Mouse (Mus musculus) activated CD4-positive, CD25-positive, alpha-beta regulatory T cell, adult 4 months (primary cell): ENCODE data around the gene Eftud2. TPM values are rescaled to one million over a fixed set of nuclear protein-coding genes. Genes with fewer than 3 reads are reported as not detected.

Experiments
- ATAC-seq: one replicate; pipeline ENCODE4 v1.8.0; 2017
- polyA plus RNA-seq, 2 experiments: library from polyadenylated mRNA; unstranded; fragments of 100-300 nt; shearing (Covaris generic); gene quantifications; one replicate each; pipeline ENCODE4 v1.2.1; 2017

The Eftud2 gene
- polyA plus RNA-seq, 2 experiments from 2014 or later = 97.6 to 127 TPM

DNA sequence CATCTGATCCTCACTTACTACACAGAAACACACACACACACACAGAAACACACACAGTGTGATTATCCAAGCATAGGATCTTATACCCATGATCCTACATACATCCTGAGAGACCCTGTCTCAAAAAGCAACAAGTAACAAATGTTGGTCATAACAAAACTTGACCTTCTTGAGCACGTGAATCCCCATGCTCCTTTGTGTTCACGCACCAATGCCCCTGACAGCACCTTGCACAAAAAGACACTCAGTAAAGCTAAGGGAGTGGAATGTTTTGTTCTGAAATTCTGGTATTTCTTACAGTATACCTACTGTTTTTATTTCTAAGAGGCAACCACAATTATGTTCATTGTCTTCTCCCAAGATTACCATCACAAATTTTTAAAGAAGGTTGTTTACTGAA lies 1.2 kb downstream of the Eftud2 start:
- ATAC-seq = no peak

DNA sequence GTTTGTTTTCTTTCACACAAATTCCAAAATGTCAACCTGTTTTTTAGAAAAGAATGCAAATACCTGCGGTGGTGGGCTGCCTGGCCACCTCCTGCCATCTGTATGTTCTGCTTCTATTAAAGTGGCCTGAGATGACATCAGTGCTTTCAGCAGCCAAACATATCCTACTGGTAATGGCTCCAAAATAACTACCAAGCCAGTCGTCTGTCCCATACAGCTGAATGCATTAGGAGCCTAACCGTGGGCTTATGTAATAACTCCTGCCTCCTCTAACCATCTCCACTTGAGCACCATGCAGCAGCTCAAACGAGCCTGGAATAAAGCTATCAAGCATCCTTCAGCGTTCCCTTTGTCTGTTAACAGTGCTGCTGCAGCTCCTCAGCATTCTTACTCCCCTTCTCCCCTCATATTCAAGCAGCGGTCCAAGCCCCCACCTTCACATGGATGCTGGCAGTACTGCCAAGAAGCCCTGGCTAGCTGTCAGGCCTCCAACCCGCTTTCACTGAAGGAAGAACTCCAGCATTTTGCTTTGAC lies 5.9 kb downstream of the Eftud2 start:
- no peak for ATAC-seq

- no peak for ATAC-seq
These were observed 16.5 kb downstream of the Eftud2 start for GRCm38 (mm10) chr11:102864272-102864671.

DNA sequence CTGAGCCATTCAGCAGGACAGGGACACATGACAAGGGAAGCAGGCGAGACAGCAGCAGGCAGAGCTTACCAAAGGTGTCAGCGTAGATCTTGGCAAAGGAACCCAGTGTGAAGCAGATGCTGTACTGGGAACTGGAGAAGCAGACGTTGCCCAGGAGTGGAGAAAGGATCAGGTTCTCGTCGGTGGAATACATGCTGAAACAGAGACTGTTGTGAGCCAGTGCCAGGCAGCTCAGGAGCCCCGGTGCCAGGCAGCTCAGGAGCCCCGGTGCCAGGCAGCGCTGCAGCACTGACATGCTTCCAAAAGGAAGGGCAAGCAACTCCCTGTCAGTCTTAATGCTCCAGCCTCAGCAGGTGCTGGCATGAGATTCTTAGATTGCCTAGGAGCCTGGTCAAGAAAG lies 20.9 kb downstream of the Eftud2 start:
- no peak for ATAC-seq

GRCm38 (mm10) chr11:102858951-102859350 lies 21.8 kb downstream of the Eftud2 start:
- ATAC-seq = no peak

GRCm38 (mm10) chr11:102855941-102856340 lies 24.8 kb downstream of the Eftud2 start:
- no peak for ATAC-seq

DNA sequence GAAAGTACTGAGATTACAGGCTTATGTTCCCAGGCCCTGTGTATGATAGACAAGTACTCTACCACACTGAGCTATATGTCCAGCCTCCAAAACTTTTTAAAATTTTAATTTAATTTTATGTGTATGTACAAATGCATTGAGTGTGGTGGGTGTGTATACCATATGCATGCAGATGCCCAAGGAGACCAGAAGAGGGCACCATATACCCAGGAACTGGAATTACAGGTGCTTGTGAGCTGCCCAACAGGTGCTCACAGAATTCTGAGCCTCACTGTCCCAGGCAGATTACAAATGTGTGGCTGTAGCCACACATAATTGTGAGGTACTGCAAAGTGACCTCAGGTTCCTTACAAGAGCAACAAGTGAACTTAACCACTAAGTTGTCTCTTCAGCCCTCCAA lies 27.0 kb downstream of the Eftud2 start:
- no peak for ATAC-seq

DNA sequence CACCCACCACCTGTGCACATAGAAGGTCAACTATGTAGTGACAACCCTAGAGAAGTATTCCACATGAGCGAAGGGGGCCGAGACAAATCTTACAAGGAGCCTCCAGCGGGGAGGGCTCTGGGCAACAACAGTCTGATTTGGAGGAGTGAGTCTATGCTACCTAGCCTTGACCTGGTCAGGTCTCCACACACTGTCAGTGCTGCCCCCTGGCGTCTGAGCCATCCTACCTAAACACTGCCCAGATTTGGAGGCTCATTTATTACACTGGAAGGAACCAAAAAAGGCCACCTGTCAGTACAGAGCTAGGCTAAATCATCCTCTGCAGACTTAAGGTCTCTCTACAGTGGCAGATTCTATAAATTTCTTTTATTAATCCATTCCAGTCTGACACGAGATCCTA lies 28.9 kb downstream of the Eftud2 start:
- no peak for ATAC-seq

DNA sequence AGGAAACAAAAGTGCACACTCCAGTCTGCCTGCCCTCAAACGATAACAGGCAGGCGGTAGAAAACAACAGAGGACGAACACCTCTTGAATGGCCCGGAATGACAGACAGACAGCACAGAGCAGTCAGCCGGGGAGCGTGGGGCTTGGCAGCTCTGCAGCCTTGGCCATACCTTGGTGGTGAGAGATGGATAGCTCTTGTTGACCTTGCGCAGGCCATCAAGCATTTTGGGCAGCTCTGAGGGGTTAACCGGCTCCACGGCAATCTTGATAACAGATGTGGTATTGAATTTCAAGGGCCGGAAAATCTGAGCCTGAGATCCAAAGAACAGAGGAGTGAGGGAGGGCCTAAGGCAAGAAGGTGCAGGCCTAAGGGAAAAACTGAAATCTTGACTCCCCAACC lies 34.9 kb downstream of the Eftud2 start:
- ATAC-seq = no peak

DNA sequence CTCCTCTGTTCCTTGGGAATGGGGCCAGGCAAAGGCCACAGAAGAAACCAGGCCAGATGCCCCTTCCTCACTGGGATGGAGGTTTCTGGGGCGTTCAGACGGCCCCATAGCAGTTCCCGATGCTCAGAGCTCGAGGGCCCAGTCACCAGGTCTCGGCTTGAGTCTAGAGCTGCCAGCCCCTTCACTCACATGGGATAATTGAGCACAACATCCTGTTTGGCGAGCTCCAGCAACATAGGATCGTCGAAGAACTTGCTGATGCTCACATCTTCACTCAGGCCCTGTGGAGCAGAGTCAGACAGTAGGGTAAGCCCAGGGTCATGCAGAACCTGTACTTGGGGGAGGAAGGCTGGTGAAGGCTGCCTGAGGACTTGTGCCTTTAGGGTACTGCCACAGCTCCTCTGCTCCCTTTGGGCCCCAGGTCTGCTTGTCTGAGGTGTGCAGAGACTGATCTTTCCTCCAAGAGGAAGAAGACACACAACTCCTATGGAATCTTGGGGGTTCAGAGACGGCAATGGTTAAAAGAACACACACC lies 42.1 kb downstream of the Eftud2 start:
- no peak for ATAC-seq

DNA sequence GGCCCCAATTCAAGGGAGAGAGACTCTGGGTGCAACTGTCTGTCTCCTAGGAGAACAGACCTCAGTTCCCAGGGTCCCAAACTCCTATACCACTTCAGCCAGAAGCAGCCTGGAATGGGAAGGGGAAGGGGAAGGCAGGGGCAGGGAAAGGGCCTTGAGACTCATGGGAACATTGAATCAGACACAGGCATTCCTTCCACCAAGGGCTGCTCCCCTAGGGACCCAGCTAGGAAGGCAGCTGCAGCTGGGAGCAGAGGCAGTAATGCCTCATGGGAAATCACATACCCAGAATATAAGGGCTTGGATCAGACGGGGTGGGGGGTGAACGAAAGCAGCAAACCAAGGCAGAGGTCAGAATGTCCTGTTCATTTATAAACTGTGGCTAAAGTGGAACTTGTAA lies 42.7 kb downstream of the Eftud2 start:
- no peak for ATAC-seq

- no peak for ATAC-seq
These were observed 43.4 kb downstream of the Eftud2 start for GRCm38 (mm10) chr11:102837385-102837784.

DNA sequence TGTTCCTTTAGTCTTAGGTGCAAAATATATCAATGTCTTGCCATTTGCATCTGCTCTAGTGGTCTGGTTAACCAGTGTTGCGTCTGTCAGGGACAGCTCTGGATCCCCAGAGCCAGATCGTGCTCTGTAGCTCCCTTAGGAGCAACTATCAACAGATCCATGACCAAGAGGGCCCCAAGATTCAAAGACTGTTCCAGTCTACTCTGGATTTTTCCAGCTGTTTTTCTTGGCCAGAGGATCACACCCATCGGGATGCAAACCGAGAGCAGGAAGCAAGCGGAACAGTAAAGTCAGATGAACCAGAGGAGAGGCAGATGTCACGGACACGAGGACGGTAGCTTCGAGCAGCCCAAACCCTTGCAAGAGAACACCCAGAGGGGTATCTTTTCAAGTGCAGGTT lies 44.6 kb downstream of the Eftud2 start:
- ATAC-seq = no peak

DNA sequence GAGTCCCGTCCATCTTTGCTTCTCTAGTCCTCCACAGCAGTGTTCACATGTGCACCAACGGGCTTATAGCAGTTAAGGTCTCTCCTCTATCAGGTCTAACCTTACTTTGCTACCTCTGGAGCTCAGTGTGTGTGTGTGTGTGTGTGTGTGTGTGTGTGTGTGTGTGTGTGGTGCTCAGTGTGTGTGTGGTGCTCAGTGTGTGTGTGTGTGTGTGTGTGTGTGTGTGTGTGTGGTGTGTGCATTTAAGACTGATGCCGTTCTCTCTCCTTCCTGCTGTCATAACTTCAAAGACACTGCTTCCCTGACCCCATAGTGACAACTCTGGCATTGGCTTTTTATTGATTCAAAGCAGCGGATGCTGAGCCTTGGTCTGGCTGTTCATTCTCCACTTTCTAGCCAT lies 45.2 kb downstream of the Eftud2 start, which contains the start of gene Higd1b:
Gene Higd1b, plus strand, starts transcription at position 301 of the 400 bp plus-strand sequence.
- no peak for ATAC-seq

DNA sequence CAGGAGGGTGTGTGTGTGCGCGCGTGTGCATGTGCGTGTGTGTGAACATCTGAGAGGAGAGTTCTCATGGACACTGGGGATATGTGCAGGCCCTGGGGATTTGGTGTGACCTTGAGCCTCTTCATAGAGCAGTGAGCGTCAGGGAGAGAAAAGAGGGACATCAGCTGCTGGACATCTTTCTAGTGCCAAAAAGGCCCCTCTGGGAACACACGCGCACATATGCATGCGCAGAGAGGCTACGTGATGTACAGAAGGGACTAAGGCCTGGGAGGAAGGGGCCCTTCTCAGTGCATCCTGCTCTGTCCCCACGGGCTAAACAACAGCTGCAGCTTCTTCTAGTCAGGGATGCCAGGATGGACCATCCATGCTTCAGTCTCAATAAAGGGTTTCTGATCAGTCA lies 46.6 kb downstream of the Eftud2 start:
- no peak for ATAC-seq

DNA sequence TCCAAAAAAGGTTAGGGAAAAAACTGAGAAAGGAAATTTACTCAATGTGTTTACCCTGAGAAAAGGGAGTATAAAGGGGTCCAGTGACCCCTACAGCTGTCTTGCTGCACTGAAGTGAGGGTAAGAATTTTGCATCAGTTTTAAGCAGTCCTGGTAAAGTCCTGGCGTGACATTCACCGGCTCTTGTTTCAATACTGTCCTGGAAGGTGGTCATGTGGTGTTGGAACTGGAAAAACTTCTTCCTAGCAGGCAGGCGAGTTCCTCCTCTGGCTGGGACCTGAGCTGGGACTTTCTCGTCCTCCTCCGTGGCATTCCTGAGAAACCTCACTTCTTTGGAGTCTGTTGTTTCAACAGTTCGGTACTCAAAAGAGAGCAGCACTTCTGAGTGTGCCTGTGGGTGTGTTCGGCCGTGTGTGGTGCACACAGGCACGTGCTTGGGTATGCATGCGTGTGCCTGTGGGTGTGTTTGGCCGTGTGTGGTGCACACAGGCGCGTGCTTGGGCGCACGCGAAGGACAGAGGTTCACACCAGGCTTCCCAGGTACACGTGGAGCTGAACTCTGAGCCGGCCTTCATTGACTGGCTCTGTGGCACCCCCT lies 48.0 kb downstream of the Eftud2 start:
- no peak for ATAC-seq

DNA sequence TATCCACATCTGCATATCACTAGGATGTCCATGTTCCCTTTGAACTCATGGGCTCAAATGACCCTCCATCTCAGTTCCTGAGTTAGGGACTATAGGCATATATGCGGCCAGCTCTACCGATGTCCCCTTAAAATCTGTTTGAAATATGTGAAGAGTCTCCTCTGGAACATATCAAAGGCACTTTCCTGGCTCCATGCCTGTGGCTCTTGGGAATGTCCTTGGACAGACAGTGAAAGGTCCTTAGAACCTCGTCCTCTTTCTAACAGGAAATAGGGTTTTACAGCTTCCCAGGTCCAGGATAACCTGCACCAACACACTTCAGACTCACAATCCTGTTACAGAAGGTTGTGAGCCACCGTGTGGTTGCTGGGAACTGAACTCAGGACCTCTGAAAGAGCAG lies 50.5 kb downstream of the Eftud2 start:
- no peak for ATAC-seq

- no peak for ATAC-seq
These were observed 53.7 kb downstream of the Eftud2 start for GRCm38 (mm10) chr11:102827097-102827496.

DNA sequence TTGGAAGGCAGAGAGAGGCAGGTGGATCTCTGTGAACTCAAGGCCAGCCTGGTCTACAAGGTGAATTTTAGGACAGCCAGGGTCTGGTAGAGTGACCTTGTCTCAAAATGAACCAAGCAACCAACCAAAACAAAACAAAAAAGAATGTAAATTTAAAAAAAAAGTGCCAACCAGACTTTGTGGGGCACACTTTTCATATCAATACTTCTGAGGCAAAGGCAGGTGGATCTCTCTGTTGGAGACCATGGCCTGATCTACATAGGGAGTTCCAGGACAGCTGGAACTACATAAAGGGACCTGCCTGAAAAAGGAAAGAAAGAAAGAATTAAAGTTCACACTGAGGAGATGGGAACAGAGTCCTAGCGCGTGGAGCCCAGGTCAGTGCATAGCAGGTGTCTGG lies 54.3 kb downstream of the Eftud2 start:
- ATAC-seq = no peak

- ATAC-seq = no peak
These were observed 59.6 kb downstream of the Eftud2 start for GRCm38 (mm10) chr11:102821231-102821630.

GRCm38 (mm10) chr11:102820432-102820831 lies 60.4 kb downstream of the Eftud2 start:
- no peak for ATAC-seq

- ATAC-seq = no peak
These were observed 60.9 kb downstream of the Eftud2 start for GRCm38 (mm10) chr11:102819783-102820385.

- ATAC-seq = no peak
These were observed 61.6 kb downstream of the Eftud2 start, which contains the start of gene Gjc1 for GRCm38 (mm10) chr11:102819021-102819782. TSS of gene Gjc1 (minus strand) at chr11:102819700.
